In the genomic region with DNA sequence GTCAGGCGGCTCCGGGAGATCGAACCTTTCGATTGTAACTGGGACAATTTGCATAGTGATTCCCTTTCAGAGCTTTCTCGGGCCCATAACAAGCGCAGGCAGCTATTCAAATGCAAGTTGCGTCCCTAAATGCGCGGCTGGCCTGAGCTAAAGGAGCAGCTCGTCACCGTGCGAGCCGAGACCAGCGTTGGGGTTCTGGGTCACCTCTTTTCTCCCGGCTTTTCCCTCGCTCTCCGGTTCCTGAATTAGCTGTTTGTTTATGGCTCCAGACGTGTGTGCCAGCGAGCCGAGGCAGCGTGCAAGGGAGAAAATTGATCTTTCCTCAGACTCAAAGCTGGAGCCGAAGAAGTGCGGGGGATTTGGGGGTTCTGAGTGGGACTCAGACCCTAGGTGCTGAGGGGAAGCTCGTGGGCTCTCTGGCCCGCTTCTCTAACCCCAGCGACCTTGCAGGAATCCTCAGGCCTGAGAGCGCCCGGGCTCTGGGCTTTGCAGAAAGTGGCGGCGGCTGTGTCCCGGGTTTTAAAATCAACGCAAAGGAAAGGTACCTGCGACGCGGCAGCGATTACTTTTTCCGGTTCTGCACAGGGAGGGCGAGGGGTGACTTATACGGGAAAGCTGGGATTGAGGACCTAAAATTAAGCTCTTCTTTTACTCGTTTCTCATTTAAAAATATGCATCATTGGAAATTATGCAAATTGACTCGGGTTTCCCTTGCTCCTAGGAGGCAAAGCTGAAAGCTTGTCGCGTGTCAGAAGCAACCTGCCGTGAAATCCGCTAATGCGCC, we compare ENCODE assay signal across 8 mouse cellular contexts. TPM values are rescaled to one million over a fixed set of nuclear protein-coding genes. Genes with fewer than 3 reads are reported as not detected.
A peak's percentile ranks its signal among the peaks of the same experiment; 100 is the strongest.
DNase-seq lines count a peak whose midpoint lies in the region; ATAC-seq and TF ChIP-seq lines count a peak whose summit lies in the region.

No protein-coding gene starts in this region.

- H3K79me2 ChIP-seq in liver, adult 2 months (ENCODE audit: control insufficient read depth, insufficient read depth, low read length), result no peaks in the 10 kb centered on the region

- DNase-seq in liver, adult 2 months (ENCODE audit: extremely low read depth, low read depth, low spot score), result peak; percentile 50
- DNase-seq in liver, result no peak
- no peak for DNase-seq in embryonic facial prominence, embryonic 14.5 days (ENCODE audit: low spot score)
- DNase-seq in layer of hippocampus, adult 8-10 months (ENCODE audit: low spot score in 2 of 2), result no peak
- DNase-seq in gastrocnemius, postnatal 4 days (ENCODE audit: low spot score in 2 of 2), result no peak
- DNase-seq in left cerebral cortex, adult 18-20 months (ENCODE audit: low spot score in 2 of 2), result no peak

- peaks cover 4% of the 10 kb centered on the region; the same call in 1 of the 2 replicates for H3K4me1 ChIP-seq in liver, adult 2 months (ENCODE audit: control insufficient read depth, insufficient read depth, low read length)
- peaks cover 9% of the 10 kb centered on the region for H3K4me1 ChIP-seq in embryonic facial prominence, embryonic 14.5 days (ENCODE audit: control insufficient read depth, insufficient read depth, low read length)
- H3K4me1 ChIP-seq in limb, embryonic 12.5 days (replicated peaks), result peaks cover 16% of the 10 kb centered on the region; the same call in 1 of the 2 replicates
- peaks cover 2% of the 10 kb centered on the region; the same call in 1 of the 2 replicates for H3K4me1 ChIP-seq in small intestine, adult 2 months (ENCODE audit: control insufficient read depth, insufficient read depth, insufficient read length, low read length)

- H3K4me2 ChIP-seq in embryonic facial prominence, embryonic 14.5 days (ENCODE audit: low read depth, low read length), result peak overlapping the region; percentile 65
- H3K4me2 ChIP-seq in limb, embryonic 12.5 days, result peak overlapping the region; percentile 56

- no peak for TF ChIP-seq CTCF in liver, adult 2 months (IDR thresholded peaks at IDR 0.05; ENCODE audit: low read depth, low read length)
- TF ChIP-seq CTCF in small intestine, adult 2 months (IDR thresholded peaks at IDR 0.05; ENCODE audit: extremely low read depth, insufficient read length, insufficient replicate concordance, low read depth, low read length), result no peak

- no peak for ATAC-seq in embryonic facial prominence, embryonic 14.5 days (ENCODE audit: low read depth)
- ATAC-seq in limb, embryonic 12.5 days (ENCODE audit: insufficient number of reproducible peaks, insufficient read depth, low FRiP score, low TSS enrichment, low read depth), result no peak

- 0 out of 2 replicates have a peak, but pooled peaks have one; percentile 19 for TF ChIP-seq POLR2A in liver, adult 2 months (IDR thresholded peaks at IDR 0.05; ENCODE audit: extremely low read depth, insufficient read depth, low read length)
- no peak for TF ChIP-seq POLR2A in small intestine, adult 2 months (IDR thresholded peaks at IDR 0.05; ENCODE audit: low read depth, low read length)

- no peaks in the 10 kb centered on the region for H3K9me3 ChIP-seq in embryonic facial prominence, embryonic 14.5 days (ENCODE audit: control insufficient read depth, low read length)
- no peaks in the 10 kb centered on the region for H3K9me3 ChIP-seq in limb, embryonic 12.5 days

- peak overlapping the region; percentile 78 for H3K27ac ChIP-seq in liver, adult 2 months (replicated peaks; ENCODE audit: insufficient read depth, low read depth, low read length)
- no peak overlapping the region for H3K27ac ChIP-seq in embryonic facial prominence, embryonic 14.5 days (replicated peaks; ENCODE audit: low read depth, low read length)
- H3K27ac ChIP-seq in limb, embryonic 12.5 days, result no peak overlapping the region
- no peak overlapping the region for H3K27ac ChIP-seq in small intestine, adult 2 months (ENCODE audit: insufficient read depth, low read depth, low read length)

- no peaks in the 10 kb centered on the region for H3K27me3 ChIP-seq in liver, adult 2 months (ENCODE audit: control insufficient read depth, insufficient read depth, low read length)
- H3K27me3 ChIP-seq in embryonic facial prominence, embryonic 14.5 days (replicated peaks; ENCODE audit: control insufficient read depth, insufficient read depth, low read length), result peaks cover 91% of the 10 kb centered on the region
- peaks cover 90% of the 10 kb centered on the region for H3K27me3 ChIP-seq in limb, embryonic 12.5 days
- H3K27me3 ChIP-seq in small intestine, adult 2 months (ENCODE audit: control insufficient read depth, insufficient read depth, low read length), result peaks cover 42% of the 10 kb centered on the region

- peaks cover 2% of the 10 kb centered on the region; the same call in 1 of the 2 replicates for H3K36me3 ChIP-seq in liver, adult 2 months (ENCODE audit: control insufficient read depth, insufficient read depth, low read length)
- H3K36me3 ChIP-seq in embryonic facial prominence, embryonic 14.5 days (ENCODE audit: control insufficient read depth, insufficient read depth, low read length), result no peaks in the 10 kb centered on the region
- H3K36me3 ChIP-seq in limb, embryonic 12.5 days, result no peaks in the 10 kb centered on the region
- H3K36me3 ChIP-seq in small intestine, adult 2 months (ENCODE audit: control insufficient read depth, insufficient read depth, low read length), result no peaks in the 10 kb centered on the region

- 1% methylated on average over 46 of the region's 46 CpGs for WGBS in liver, adult 2 months
- WGBS in embryonic facial prominence, embryonic 14.5 days, result under 1% methylated on average over 46 of the region's 46 CpGs
- WGBS in limb, embryonic 12.5 days, result under 1% methylated on average over 46 of the region's 46 CpGs
- 2% methylated on average over 46 of the region's 46 CpGs for WGBS in small intestine, adult 2 months

- H3K9ac ChIP-seq in liver, adult 2 months (ENCODE audit: low read depth, low read length), result peak overlapping the region; percentile 96
- no peak overlapping the region for H3K9ac ChIP-seq in embryonic facial prominence, embryonic 14.5 days (ENCODE audit: low read depth, low read length)
- H3K9ac ChIP-seq in limb, embryonic 12.5 days (replicated peaks), result no peak overlapping the region

- H3K4me3 ChIP-seq in liver, adult 2 months (ENCODE audit: insufficient read depth, low read depth, low read length), result peak overlapping the region; percentile 83
- peak overlapping the region; percentile 40 for H3K4me3 ChIP-seq in embryonic facial prominence, embryonic 14.5 days (ENCODE audit: low read depth, low read length)
- peak overlapping the region; percentile 35 for H3K4me3 ChIP-seq in limb, embryonic 12.5 days (replicated peaks)
- peak overlapping the region; percentile 40 for H3K4me3 ChIP-seq in small intestine, adult 2 months (ENCODE audit: low read depth, low read length)

RNA-seq across cellular contexts. Expression of a gene that starts 13.1 kb away (rescaled TPM):
- 1.9 and 2.5 TPM in 2 replicates for total RNA-seq in liver, adult 2 months (2014; rRNA removed)
- 11.1 and 32.1 TPM in 2 replicates for polyA plus RNA-seq in liver, adult 2 months (2012; rRNA removed)
- polyA plus RNA-seq in embryonic facial prominence, embryonic 14.5 days (2014; fragmentation: Nextera tagmentation; extraction: Ambion mirVana), result 0.24 and 0.31 TPM in 2 replicates
- 0.06 TPM in 1 of 2 replicates, not detected in the other for polyA plus RNA-seq in limb, embryonic 12.5 days (2016; fragmentation: Nextera tagmentation; extraction: Ambion mirVana)
- 0.91 TPM in 1 of 2 replicates, not detected in the other for polyA plus RNA-seq in small intestine, adult 2 months (2012; rRNA removed)
- 1 to 10 TPM in 2 of 4 experiments, under 1 TPM in 2; 0.41 to 1.5 (median 0.73) TPM for total RNA-seq in layer of hippocampus, adult 8-10 months (2022)
- total RNA-seq in gastrocnemius, postnatal 4 days (2021), result not detected
- total RNA-seq in left cerebral cortex, adult 18-20 months (2021), result under 1 TPM; 0.19 to 0.30 TPM
